ENCODE assay signal across 8 mouse cellular contexts in genomic region chr16:15194926-15195711, GRCm38 (mm10).
DNase-seq lines count a peak whose midpoint lies in the region; ATAC-seq lines count a peak whose summit lies in the region.

No protein-coding gene starts in this region.

- 78% methylated on average over 6 of the region's 6 CpGs for WGBS in midbrain, embryonic 14.5 days
- WGBS in midbrain, embryonic 16.5 days: 80% methylated on average over 6 of the region's 6 CpGs
- 24% methylated on average over 6 of the region's 6 CpGs for WGBS in embryonic facial prominence, embryonic 15.5 days
- 67% methylated on average over 6 of the region's 6 CpGs for WGBS in hindbrain, embryonic 14.5 days

- no peak overlapping the region for H3K27ac ChIP-seq in midbrain, embryonic 14.5 days (replicated peaks; ENCODE audit: low read depth, low read length)
- H3K27ac ChIP-seq in midbrain, embryonic 16.5 days (ENCODE audit: low read length): no peak overlapping the region
- peak overlapping the region; percentile 65 for H3K27ac ChIP-seq in embryonic facial prominence, embryonic 15.5 days (replicated peaks)
- no peak overlapping the region for H3K27ac ChIP-seq in hindbrain, embryonic 14.5 days

- H3K9me3 ChIP-seq in midbrain, embryonic 14.5 days (ENCODE audit: control insufficient read depth, low read length): no peaks in the 10 kb centered on the region
- H3K9me3 ChIP-seq in midbrain, embryonic 16.5 days (replicated peaks; ENCODE audit: control insufficient read depth, low read length, poor library complexity, severe bottlenecking): no peaks in the 10 kb centered on the region
- H3K9me3 ChIP-seq in embryonic facial prominence, embryonic 15.5 days (replicated peaks): no peaks in the 10 kb centered on the region
- no peaks in the 10 kb centered on the region for H3K9me3 ChIP-seq in hindbrain, embryonic 14.5 days (ENCODE audit: control insufficient read depth, low read length)

- no peaks in the 10 kb centered on the region for H3K27me3 ChIP-seq in midbrain, embryonic 14.5 days (ENCODE audit: control insufficient read depth, insufficient read depth, low read length)
- H3K27me3 ChIP-seq in midbrain, embryonic 16.5 days (ENCODE audit: control insufficient read depth, insufficient read depth, low read depth, low read length): no peaks in the 10 kb centered on the region
- no peaks in the 10 kb centered on the region for H3K27me3 ChIP-seq in embryonic facial prominence, embryonic 15.5 days
- H3K27me3 ChIP-seq in hindbrain, embryonic 14.5 days (ENCODE audit: control insufficient read depth, insufficient read depth, low read length): no peaks in the 10 kb centered on the region

- no peak overlapping the region for H3K9ac ChIP-seq in midbrain, embryonic 14.5 days (replicated peaks; ENCODE audit: low read length)
- H3K9ac ChIP-seq in midbrain, embryonic 16.5 days (ENCODE audit: low read depth, low read length): no peak overlapping the region
- no peak overlapping the region for H3K9ac ChIP-seq in embryonic facial prominence, embryonic 15.5 days
- no peak overlapping the region for H3K9ac ChIP-seq in hindbrain, embryonic 14.5 days

- no peak overlapping the region for H3K4me2 ChIP-seq in midbrain, embryonic 14.5 days (ENCODE audit: low read length)
- H3K4me2 ChIP-seq in midbrain, embryonic 16.5 days (ENCODE audit: low read length): no peak overlapping the region
- no peak overlapping the region for H3K4me2 ChIP-seq in embryonic facial prominence, embryonic 15.5 days (replicated peaks)
- H3K4me2 ChIP-seq in hindbrain, embryonic 14.5 days (replicated peaks): no peak overlapping the region

- ATAC-seq in midbrain, embryonic 14.5 days (ENCODE audit: low FRiP score, low TSS enrichment): no peak
- no peak for ATAC-seq in midbrain, embryonic 16.5 days
- peak; percentile 82 for ATAC-seq in embryonic facial prominence, embryonic 15.5 days (ENCODE audit: insufficient number of reproducible peaks, low FRiP score, low TSS enrichment, low read depth)
- ATAC-seq in granulocyte monocyte progenitor cell, adult 5-6 weeks (replicated peaks; ENCODE audit: poor library complexity, severe bottlenecking): no peak
- ATAC-seq in hindbrain, embryonic 14.5 days (ENCODE audit: low FRiP score): no peak

- H3K36me3 ChIP-seq in midbrain, embryonic 14.5 days (ENCODE audit: control insufficient read depth, insufficient read depth, low read length): no peaks in the 10 kb centered on the region
- H3K36me3 ChIP-seq in midbrain, embryonic 16.5 days (ENCODE audit: control insufficient read depth, insufficient read depth, low read length): no peaks in the 10 kb centered on the region
- no peaks in the 10 kb centered on the region for H3K36me3 ChIP-seq in embryonic facial prominence, embryonic 15.5 days
- H3K36me3 ChIP-seq in hindbrain, embryonic 14.5 days (replicated peaks; ENCODE audit: control insufficient read depth, insufficient read depth): no peaks in the 10 kb centered on the region

- no peak overlapping the region for H3K4me3 ChIP-seq in midbrain, embryonic 14.5 days (replicated peaks; ENCODE audit: low read depth, low read length)
- no peak overlapping the region for H3K4me3 ChIP-seq in midbrain, embryonic 16.5 days (ENCODE audit: low read depth, low read length)
- no peak overlapping the region for H3K4me3 ChIP-seq in embryonic facial prominence, embryonic 15.5 days (replicated peaks)
- H3K4me3 ChIP-seq in hindbrain, embryonic 14.5 days (replicated peaks; ENCODE audit: low read length): no peak overlapping the region

- H3K4me1 ChIP-seq in midbrain, embryonic 14.5 days (ENCODE audit: control insufficient read depth, insufficient read depth, low read length): no peaks in the 10 kb centered on the region
- no peaks in the 10 kb centered on the region for H3K4me1 ChIP-seq in midbrain, embryonic 16.5 days (ENCODE audit: control insufficient read depth, insufficient read depth, low read length)
- H3K4me1 ChIP-seq in embryonic facial prominence, embryonic 15.5 days: peaks cover 25% of the 10 kb centered on the region
- no peaks in the 10 kb centered on the region for H3K4me1 ChIP-seq in hindbrain, embryonic 14.5 days (replicated peaks; ENCODE audit: control insufficient read depth, insufficient read depth, low read length)

- DNase-seq in midbrain, embryonic 14.5 days: peak; percentile 0
- DNase-seq in hindlimb bud, embryonic 11.5 days (ENCODE audit: extremely low spot score, low read depth, low spot score): peak; percentile 91
- peak; percentile 66 for DNase-seq in lung, postnatal 10 days
- DNase-seq in layer of hippocampus, postnatal 36 days: no peak
- DNase-seq in hindbrain, embryonic 14.5 days (ENCODE audit: low spot score): no peak

Comparison
In these comparisons a context has a peak if more than half of its experiments do, and no peak if none do; other contexts are left out.
1. DNase-seq: peak in midbrain, embryonic 14.5 days (single experiment), hindlimb bud, embryonic 11.5 days (single experiment) and lung, postnatal 10 days (single experiment); none in layer of hippocampus, postnatal 36 days (0 of 2) and hindbrain, embryonic 14.5 days (single experiment).